Mouse (Mus musculus): ENCODE data around the gene Sh2d6.

DNA sequence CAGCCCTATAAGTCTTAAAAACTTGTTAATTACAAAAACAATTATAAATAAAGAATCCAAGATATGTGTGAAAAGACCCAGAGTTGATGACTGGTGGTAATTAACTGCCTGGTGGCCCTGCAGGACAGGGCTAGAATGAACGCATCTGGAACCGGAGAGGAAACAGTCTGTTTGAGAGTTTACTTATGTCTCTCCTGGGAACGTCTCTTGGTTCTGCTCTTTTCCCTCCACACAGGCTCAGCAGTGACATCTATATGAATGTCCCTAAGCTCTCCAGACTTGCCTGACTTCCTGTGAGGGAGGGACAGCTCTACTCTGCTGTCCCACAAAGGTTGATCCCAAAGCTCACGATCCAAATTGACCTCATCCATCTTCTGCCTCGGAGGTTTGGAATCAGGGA lies 22.6 kb downstream of the Sh2d6 start:
- TF ChIP-seq POLR2A (IDR thresholded peaks at IDR 0.05; ENCODE audit: borderline replicate concordance, insufficient read depth, low read length), result no peak
- no peak for TF ChIP-seq CTCF (IDR thresholded peaks at IDR 0.05; ENCODE audit: borderline replicate concordance, insufficient read depth, low read depth, low read length)
